Mouse (Mus musculus) heart, adult 2 months (tissue): ENCODE results near the gene Palm2.

Experiments
- EP300 ChIP-seq: fragments of 200-500 bp; IDR thresholded peaks from 2 replicates; pipeline ENCODE4 v1.6.1; 2011; ENCODE audit warnings: low read depth, low read length, control low read depth; ENCODE audit not compliant: insufficient read depth
- POLR2A ChIP-seq: fragments of 200-500 bp; IDR thresholded peaks from 2 replicates; pipeline ENCODE4 v1.6.1; 2011; ENCODE audit warnings: mild to moderate bottlenecking, low read depth, low read length, control low read depth; ENCODE audit not compliant: insufficient read depth

DNA sequence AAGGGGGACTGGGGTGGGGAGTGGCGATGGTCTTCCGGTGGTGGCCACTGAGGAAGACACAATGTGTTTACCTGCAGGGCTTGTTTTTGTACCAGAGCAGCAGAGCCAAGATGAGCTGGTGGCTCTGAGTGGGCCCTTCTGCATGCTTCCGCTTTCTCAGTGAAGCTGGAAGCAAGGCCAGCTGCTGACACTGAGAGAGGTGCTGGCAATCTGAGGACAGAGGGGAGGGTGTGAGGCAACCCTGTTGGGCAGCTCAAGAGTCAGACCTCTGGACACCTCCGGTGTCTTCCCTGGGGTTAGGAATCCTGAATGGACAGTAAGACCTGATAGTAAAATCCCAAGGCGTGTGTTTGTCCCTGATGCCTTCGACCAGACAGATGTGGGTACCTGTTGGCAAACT is 165.9 kb downstream of the Palm2 start:
- TF ChIP-seq POLR2A: no peak
- TF ChIP-seq EP300: no peak
